Mouse (Mus musculus) inflammation-experienced regulatory T-cells, adult 6 months (primary cell): ENCODE results near the gene Spata13. TPM values are rescaled to one million over a fixed set of nuclear protein-coding genes. Genes with fewer than 3 reads are reported as not detected.
A peak's percentile ranks its signal among the peaks of the same experiment; 100 is the strongest.

Source experiments
- ATAC-seq: one replicate; pipeline ENCODE4 v1.8.0; 2017
- polyA plus RNA-seq, 3 experiments: library from polyadenylated mRNA; unstranded; fragments of 100-300 nt; shearing (Covaris generic); gene quantifications; one replicate each; pipeline ENCODE4 v1.2.1; 2017

Gene Spata13
- polyA plus RNA-seq, 3 experiments from 2014 or later, result 87.6 to 120 (median 95.0) TPM

GRCm38 (mm10) chr14:60641120-60641519 is 7.3 kb downstream of the Spata13 start:
- ATAC-seq, result no peak

GRCm38 (mm10) chr14:60642131-60642530 is 8.3 kb downstream of the Spata13 start:
- no peak for ATAC-seq

GRCm38 (mm10) chr14:60643098-60643870 is 9.5 kb downstream of the Spata13 start:
- no peak for ATAC-seq

GRCm38 (mm10) chr14:60646373-60646772 is 12.6 kb downstream of the Spata13 start:
- no peak for ATAC-seq

- ATAC-seq, result no peak
Measured at GRCm38 (mm10) chr14:60647885-60648284, 14.1 kb downstream of the Spata13 start.

GRCm38 (mm10) chr14:60648956-60649355 is 15.2 kb downstream of the Spata13 start:
- ATAC-seq, result no peak

- ATAC-seq, result no peak
Measured at GRCm38 (mm10) chr14:60653184-60653583, 19.4 kb downstream of the Spata13 start.

GRCm38 (mm10) chr14:60653977-60654376 is 20.2 kb downstream of the Spata13 start:
- no peak for ATAC-seq

GRCm38 (mm10) chr14:60654708-60655107 is 20.9 kb downstream of the Spata13 start:
- no peak for ATAC-seq

- ATAC-seq, result no peak
Measured at GRCm38 (mm10) chr14:60655941-60656700, 22.3 kb downstream of the Spata13 start.

GRCm38 (mm10) chr14:60656701-60657085 is 22.9 kb downstream of the Spata13 start:
- ATAC-seq, result no peak

- no peak for ATAC-seq
Measured at GRCm38 (mm10) chr14:60657891-60658290, 24.1 kb downstream of the Spata13 start.

- no peak for ATAC-seq
Measured at GRCm38 (mm10) chr14:60659498-60659897, 25.7 kb downstream of the Spata13 start.

GRCm38 (mm10) chr14:60660591-60660990 is 26.8 kb downstream of the Spata13 start:
- no peak for ATAC-seq

GRCm38 (mm10) chr14:60661281-60661680 is 27.5 kb downstream of the Spata13 start:
- ATAC-seq, result no peak

- no peak for ATAC-seq
Measured at GRCm38 (mm10) chr14:60663309-60663940, 29.6 kb downstream of the Spata13 start.

GRCm38 (mm10) chr14:60664641-60665040 is 30.8 kb downstream of the Spata13 start:
- no peak for ATAC-seq

- no peak for ATAC-seq
Measured at GRCm38 (mm10) chr14:60665263-60665662, 31.5 kb downstream of the Spata13 start.

- peak; percentile 69 for ATAC-seq
Measured at GRCm38 (mm10) chr14:60666252-60666651, 32.5 kb downstream of the Spata13 start.

- ATAC-seq, result no peak
Measured at GRCm38 (mm10) chr14:60670191-60670590, 36.4 kb downstream of the Spata13 start.

GRCm38 (mm10) chr14:60671504-60671903 is 37.7 kb downstream of the Spata13 start:
- ATAC-seq, result no peak

- no peak for ATAC-seq
Measured at GRCm38 (mm10) chr14:60675697-60676096, 41.9 kb downstream of the Spata13 start.

GRCm38 (mm10) chr14:60676625-60677314 is 43.0 kb downstream of the Spata13 start:
- ATAC-seq, result no peak
